Mouse (Mus musculus): ENCODE results near the gene Ccnc.
"Not testable (repeated sequence)": the region's sequence is repeated elsewhere in the genome, so short reads cannot be mapped to it uniquely, and the experiment has no call there.

Ccnc gene

GRCm38 (mm10) chr4:21726912-21727614 lies 438 bp upstream of the Ccnc start:
- peak; percentile 8 for DNase-seq (ENCODE audit: low spot score)

- DNase-seq (ENCODE audit: low spot score): no peak
Observed at GRCm38 (mm10) chr4:21739169-21739568, 11.7 kb downstream of the Ccnc start.

GRCm38 (mm10) chr4:21744142-21744541 lies 16.6 kb downstream of the Ccnc start:
- not testable (repeated sequence) for DNase-seq (ENCODE audit: low spot score)

GRCm38 (mm10) chr4:21745723-21746122 lies 18.2 kb downstream of the Ccnc start:
- no peak for DNase-seq (ENCODE audit: low spot score)

GRCm38 (mm10) chr4:21755123-21755789 lies 27.8 kb downstream of the Ccnc start:
- DNase-seq (ENCODE audit: low spot score): no peak

GRCm38 (mm10) chr4:21758860-21759259 lies 31.4 kb downstream of the Ccnc start:
- no peak for DNase-seq (ENCODE audit: low spot score)

- DNase-seq (ENCODE audit: low spot score): no peak
Observed at GRCm38 (mm10) chr4:21761416-21762160, 34.1 kb downstream of the Ccnc start.

- DNase-seq (ENCODE audit: low spot score): no peak
Observed at GRCm38 (mm10) chr4:21763827-21764226, 36.3 kb downstream of the Ccnc start.

GRCm38 (mm10) chr4:21766171-21766862 lies 38.8 kb downstream of the Ccnc start:
- DNase-seq (ENCODE audit: low spot score): no peak

- peak; percentile 59 for DNase-seq (ENCODE audit: low spot score)
Observed at GRCm38 (mm10) chr4:21766863-21767304, 39.4 kb downstream of the Ccnc start, which contains the start of the genes Usp45 and Tstd3. Gene Usp45, plus strand, starts transcription at chr4:21767156. Gene Tstd3, minus strand, starts transcription at chr4:21767212.

- no peak for DNase-seq (ENCODE audit: low spot score)
Observed at GRCm38 (mm10) chr4:21771064-21771463, 43.6 kb downstream of the Ccnc start.

- DNase-seq (ENCODE audit: low spot score): no peak
Observed at GRCm38 (mm10) chr4:21772306-21772705, 44.8 kb downstream of the Ccnc start.

GRCm38 (mm10) chr4:21776091-21776945 lies 48.8 kb downstream of the Ccnc start:
- peak; percentile 91 for DNase-seq (ENCODE audit: low spot score)

- no peak for DNase-seq (ENCODE audit: low spot score)
Observed at GRCm38 (mm10) chr4:21776946-21777265, 49.4 kb downstream of the Ccnc start.

- DNase-seq (ENCODE audit: low spot score): no peak
Observed at GRCm38 (mm10) chr4:21780816-21781726, 53.6 kb downstream of the Ccnc start.

GRCm38 (mm10) chr4:21786268-21786667 lies 58.8 kb downstream of the Ccnc start:
- no peak for DNase-seq (ENCODE audit: low spot score)

- DNase-seq (ENCODE audit: low spot score): no peak
Observed at GRCm38 (mm10) chr4:21788903-21789302, 61.4 kb downstream of the Ccnc start.

GRCm38 (mm10) chr4:21789836-21790235 lies 62.3 kb downstream of the Ccnc start:
- DNase-seq (ENCODE audit: low spot score): no peak

- no peak for DNase-seq (ENCODE audit: low spot score)
Observed at GRCm38 (mm10) chr4:21793631-21794030, 66.1 kb downstream of the Ccnc start.

- DNase-seq (ENCODE audit: low spot score): no peak
Observed at GRCm38 (mm10) chr4:21801013-21801412, 73.5 kb downstream of the Ccnc start.
